Mouse (Mus musculus) ES-Bruce4 (cell line): ENCODE measurements around the gene Rps6kb1.

Experiments used
- CTCF ChIP-seq: IDR thresholded peaks from one replicate; pipeline ENCODE4 v1.8.1; 2011; ENCODE audit warnings: low read depth, low read length
- EP300 ChIP-seq: IDR thresholded peaks from 2 replicates; pipeline ENCODE4 v1.6.1; 2011; ENCODE audit warnings: low read depth, low read length; ENCODE audit not compliant: insufficient read depth
- POLR2A ChIP-seq: IDR thresholded peaks from one replicate; pipeline ENCODE4 v1.8.1; 2011; ENCODE audit warnings: low read length; ENCODE audit not compliant: insufficient read depth

DNA sequence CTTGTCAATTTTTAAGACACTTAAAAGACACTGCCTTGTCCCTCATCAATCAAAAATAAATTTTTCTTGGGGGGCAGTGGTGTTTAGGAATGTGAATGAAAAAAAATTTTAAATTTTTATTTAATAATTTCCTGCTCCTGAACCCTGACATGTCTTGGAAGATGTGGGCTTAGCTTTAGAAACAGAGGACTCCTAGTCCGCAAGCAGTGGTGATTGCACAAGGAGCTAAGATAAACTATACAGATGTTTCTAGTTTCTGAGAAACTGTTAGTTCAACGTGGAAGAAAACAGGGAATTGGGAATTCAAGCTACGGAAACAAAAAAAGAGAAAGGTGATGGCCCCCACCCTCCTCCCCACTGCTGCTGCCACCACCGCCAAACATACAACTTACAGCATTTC lies 27.3 kb upstream of the Rps6kb1 start:
- TF ChIP-seq CTCF: no peak
- TF ChIP-seq POLR2A: no peak
- TF ChIP-seq EP300: no peak
